Comparison of ENCODE assay signal across 16 mouse cellular contexts in genomic region chr14:120387293-120387692, GRCm38 (mm10).
A peak's percentile ranks its signal among the peaks of the same experiment; 100 is the strongest.
DNase-seq lines count a peak whose midpoint lies in the region; ATAC-seq and TF ChIP-seq lines count a peak whose summit lies in the region.
"Had no signal": no experiment of that assay in that cellular context is flagged by ENCODE, and none has a peak within 500 bp of the region (broad histone marks: within the 10 kb centered on the region; RNA-seq: fewer than 3 reads in every experiment).

No protein-coding gene starts in this region.

- peak overlapping the region; percentile 57 for H3K27ac ChIP-seq in gastrocnemius, adult 2 months
- peak overlapping the region; percentile 58 for H3K27ac ChIP-seq in lung, embryonic 16.5 days (ENCODE audit: low read length)
- peak overlapping the region; percentile 36 for H3K27ac ChIP-seq in heart, postnatal 0 days (ENCODE audit: low read depth)
- H3K27ac ChIP-seq in forebrain, embryonic 12.5 days = no peak overlapping the region
- H3K27ac ChIP-seq: embryonic facial prominence, embryonic 12.5 days; forebrain, embryonic 13.5 days; intestine, embryonic 15.5 days; liver, embryonic 13.5 days; midbrain, embryonic 12.5 days; neural tube, embryonic 13.5 days had no signal

- WGBS in lung, embryonic 16.5 days = 32% methylated on average over 4 of the region's 4 CpGs
- WGBS in heart, postnatal 0 days = 11% methylated on average over 4 of the region's 4 CpGs
- WGBS in forebrain, embryonic 12.5 days = 89% methylated on average over 4 of the region's 4 CpGs

- no peak overlapping the region for H3K4me3 ChIP-seq in gastrocnemius, adult 2 months
- H3K4me3 ChIP-seq in lung, embryonic 16.5 days (ENCODE audit: low read length) = no peak overlapping the region
- H3K4me3 ChIP-seq in heart, postnatal 0 days (ENCODE audit: low read depth, low read length) = no peak overlapping the region
- H3K4me3 ChIP-seq in forebrain, embryonic 12.5 days (replicated peaks) = no peak overlapping the region
- H3K4me3 ChIP-seq: embryonic facial prominence, embryonic 12.5 days; forebrain, embryonic 13.5 days; intestine, embryonic 15.5 days; liver, embryonic 13.5 days; midbrain, embryonic 12.5 days; neural tube, embryonic 13.5 days had no signal

- peaks cover 30% of the 10 kb centered on the region for H3K4me1 ChIP-seq in lung, embryonic 16.5 days (replicated peaks; ENCODE audit: control insufficient read depth, insufficient read depth, low read length)
- H3K4me1 ChIP-seq in heart, postnatal 0 days (ENCODE audit: control insufficient read depth, insufficient read depth) = peaks cover 25% of the 10 kb centered on the region
- peaks cover 14% of the 10 kb centered on the region for H3K4me1 ChIP-seq in forebrain, embryonic 12.5 days
- H3K4me1 ChIP-seq: intestine, embryonic 15.5 days had no signal

- H3K9ac ChIP-seq in lung, embryonic 16.5 days (ENCODE audit: low read length) = no peak overlapping the region
- H3K9ac ChIP-seq in heart, postnatal 0 days (replicated peaks; ENCODE audit: low read depth, low read length) = no peak overlapping the region
- no peak overlapping the region for H3K9ac ChIP-seq in forebrain, embryonic 12.5 days
- H3K9ac ChIP-seq: embryonic facial prominence, embryonic 12.5 days; forebrain, embryonic 13.5 days; intestine, embryonic 15.5 days; liver, embryonic 13.5 days; midbrain, embryonic 12.5 days; neural tube, embryonic 13.5 days had no signal

- intact Hi-C loops in gastrocnemius, adult 2 months (cut with DNase I) = loop anchor here (10.0 kb wide), 1 partner anchor 52 kb away; no protein-coding TSS in a partner anchor

- TF ChIP-seq CTCF in gastrocnemius, adult 2 months (IDR thresholded peaks at IDR 0.05) = no peak
- no peak for TF ChIP-seq CTCF in heart, postnatal 0 days (IDR thresholded peaks at IDR 0.05; ENCODE audit: low read depth)

- H3K9me3 ChIP-seq in lung, embryonic 16.5 days (ENCODE audit: control insufficient read depth, low read length) = no peaks in the 10 kb centered on the region
- H3K9me3 ChIP-seq in heart, postnatal 0 days (replicated peaks; ENCODE audit: control insufficient read depth, low read length) = no peaks in the 10 kb centered on the region
- no peaks in the 10 kb centered on the region for H3K9me3 ChIP-seq in forebrain, embryonic 12.5 days
- H3K9me3 ChIP-seq: embryonic facial prominence, embryonic 12.5 days; intestine, embryonic 15.5 days; liver, embryonic 13.5 days; midbrain, embryonic 12.5 days; neural tube, embryonic 13.5 days had no signal

- peak; percentile 16; the same call in 1 of the 2 replicates for ATAC-seq in lung, embryonic 16.5 days (ENCODE audit: low read depth)
- ATAC-seq in heart, postnatal 0 days (ENCODE audit: insufficient read depth, low read depth) = peak; percentile 52; the same call in 1 of the 2 replicates
- ATAC-seq in forebrain, embryonic 12.5 days (ENCODE audit: low FRiP score) = no peak
- ATAC-seq: forebrain, embryonic 13.5 days; intestine, embryonic 15.5 days had no signal

- peak; percentile 57; the same call in 1 of the 2 replicates for TF ChIP-seq EP300 in heart, postnatal 0 days (IDR thresholded peaks at IDR 0.05; ENCODE audit: low read depth)

- DNase-seq in gastrocnemius, adult 2 months = peak; percentile 49
- no peak for DNase-seq in gastrocnemius, postnatal 25 days
- DNase-seq in lung, postnatal 14 days = no peak
- DNase-seq in heart, postnatal 0 days (ENCODE audit: low spot score) = peak; percentile 75
- DNase-seq in thymus, postnatal 4 days = no peak
- DNase-seq in spleen, adult 12 weeks (ENCODE audit: low spot score) = no peak
- DNase-seq: adrenal gland, adult 2 months; kidney, postnatal 4 days; liver, embryonic 13.5 days had no signal

- no peak overlapping the region for H3K4me2 ChIP-seq in lung, embryonic 16.5 days (ENCODE audit: low read depth, low read length)
- no peak overlapping the region for H3K4me2 ChIP-seq in heart, postnatal 0 days (ENCODE audit: low read depth, low read length)
- H3K4me2 ChIP-seq in forebrain, embryonic 12.5 days = no peak overlapping the region
- H3K4me2 ChIP-seq: embryonic facial prominence, embryonic 12.5 days; forebrain, embryonic 13.5 days; intestine, embryonic 15.5 days; liver, embryonic 13.5 days; midbrain, embryonic 12.5 days; neural tube, embryonic 13.5 days had no signal

- H3K36me3 ChIP-seq in lung, embryonic 16.5 days (ENCODE audit: control insufficient read depth, insufficient read depth, low read length) = peaks cover 15% of the 10 kb centered on the region
- peaks cover 42% of the 10 kb centered on the region for H3K36me3 ChIP-seq in heart, postnatal 0 days (replicated peaks; ENCODE audit: control insufficient read depth, insufficient read depth, low read length)
- H3K36me3 ChIP-seq in forebrain, embryonic 12.5 days (replicated peaks) = peaks cover 10% of the 10 kb centered on the region

- H3K27me3 ChIP-seq in lung, embryonic 16.5 days (ENCODE audit: control insufficient read depth, insufficient read depth, low read depth, low read length) = no peaks in the 10 kb centered on the region
- no peaks in the 10 kb centered on the region for H3K27me3 ChIP-seq in heart, postnatal 0 days (ENCODE audit: control insufficient read depth, insufficient read depth, low read length)
- H3K27me3 ChIP-seq in forebrain, embryonic 12.5 days = no peaks in the 10 kb centered on the region
- H3K27me3 ChIP-seq: embryonic facial prominence, embryonic 12.5 days; forebrain, embryonic 13.5 days; intestine, embryonic 15.5 days; liver, embryonic 13.5 days; neural tube, embryonic 13.5 days had no signal

Comparison
In these comparisons a context has a peak if more than half of its experiments do, and no peak if none do; other contexts are left out.
1. DNase-seq: peak in gastrocnemius, adult 2 months (single experiment) and heart, postnatal 0 days (single experiment); none in gastrocnemius, postnatal 25 days (single experiment), lung, postnatal 14 days (single experiment), thymus, postnatal 4 days (single experiment) and spleen, adult 12 weeks (single experiment).